Mouse (Mus musculus) cerebellum, adult 2 months (tissue): ENCODE results near the gene Lrrc45. TPM values are rescaled to one million over a fixed set of nuclear protein-coding genes. Genes with fewer than 3 reads are reported as not detected.

ENCODE experiments used
- DNase-seq, 2 experiments: peaks; one replicate each; pipeline ENCODE4 v3.0.0; 2021
- H3K27ac ChIP-seq: fragments of 200-500 bp; 2 replicates; pipeline ENCODE4 v1.5.1; 2012; ENCODE audit warnings: low read length, control low read depth, inconsistent platforms; ENCODE audit not compliant: insufficient read depth
- H3K27me3 ChIP-seq: fragments of 200-500 bp; 2 replicates; pipeline ENCODE4 v1.6.1; 2012; ENCODE audit warnings: inconsistent platforms, mild to moderate bottlenecking, low read length, moderate library complexity; ENCODE audit not compliant: control insufficient read depth, insufficient read depth
- H3K4me1 ChIP-seq: fragments of 200-500 bp; 2 replicates; pipeline ENCODE4 v1.6.1; 2011; ENCODE audit warnings: low read length; ENCODE audit not compliant: control insufficient read depth, insufficient read depth
- H3K4me3 ChIP-seq: fragments of 200-500 bp; replicated peaks from 2 replicates; pipeline ENCODE3; 2011; ENCODE audit warnings: mild to moderate bottlenecking, low read depth, low read length, control low read depth; ENCODE audit not compliant: insufficient read depth
- CTCF ChIP-seq: fragments of 200-500 bp; IDR thresholded peaks from 2 replicates; pipeline ENCODE4 v1.5.1; 2011; ENCODE audit warnings: low read depth, mild to moderate bottlenecking, control low read depth, low read length, moderate library complexity, borderline replicate concordance; ENCODE audit not compliant: insufficient read depth
- POLR2A ChIP-seq: fragments of 200-500 bp; IDR thresholded peaks from 2 replicates; pipeline ENCODE4 v1.6.1; 2011; ENCODE audit warnings: low read length, control low read depth, borderline replicate concordance; ENCODE audit not compliant: insufficient read depth
- WGBS: fragments of 180-500 bp; shearing (Covaris S2); methylation state at CpG from one replicate; pipeline ENCODE4 v1.1.7; 2018; 5-methylcytosine and 5-hydroxymethylcytosine counted together
- polyA plus RNA-seq: library from polyadenylated mRNA; depleted of rRNA; stranded (reverse); fragments of >200 nt; gene quantifications from 2 replicates; pipeline ENCODE4 v1.2.3, GENCODE M21; 2012

The Lrrc45 gene
- polyA plus RNA-seq, 1 experiment = 96.0 TPM

GRCm38 (mm10) chr11:120693461-120693860, 20.3 kb upstream of the Lrrc45 start:
- Histone ChIP-seq H3K27me3 (no peaks in the 10 kb centered on the region), H3K4me3 (no peak overlapping the region), H3K4me1 (peaks cover 4% of the 10 kb centered on the region), H3K27ac (no peak overlapping the region)
- WGBS = 77% methylated on average over 3 of the region's 3 CpGs
- DNase-seq = no peak
- TF ChIP-seq POLR2A = no peak
- TF ChIP-seq CTCF = no peak

- 21% methylated on average over 4 of the region's 4 CpGs for WGBS
- DNase-seq = no peak
- Histone ChIP-seq H3K27ac (no peak overlapping the region), H3K4me1 (peaks cover 4% of the 10 kb centered on the region), H3K27me3 (no peaks in the 10 kb centered on the region), H3K4me3 (no peak overlapping the region)
- TF ChIP-seq POLR2A = no peak
- no peak for TF ChIP-seq CTCF
These were observed 18.5 kb upstream of the Lrrc45 start for GRCm38 (mm10) chr11:120695184-120695583.

GRCm38 (mm10) chr11:120695641-120696040, 18.1 kb upstream of the Lrrc45 start:
- no peak overlapping the region for H3K27ac ChIP-seq
- WGBS = 68% methylated on average over 12 of the region's 12 CpGs
- peaks cover 4% of the 10 kb centered on the region for H3K4me1 ChIP-seq
- no peaks in the 10 kb centered on the region for H3K27me3 ChIP-seq
- DNase-seq = no peak
- no peak overlapping the region for H3K4me3 ChIP-seq
- TF ChIP-seq CTCF = no peak
- no peak for TF ChIP-seq POLR2A

GRCm38 (mm10) chr11:120696568-120696967, 17.2 kb upstream of the Lrrc45 start:
- 93% methylated on average over 6 of the region's 6 CpGs for WGBS
- TF ChIP-seq POLR2A (no peak), CTCF (no peak)
- H3K27ac ChIP-seq = no peak overlapping the region
- no peaks in the 10 kb centered on the region for H3K27me3 ChIP-seq
- H3K4me1 ChIP-seq = peaks cover 4% of the 10 kb centered on the region
- H3K4me3 ChIP-seq = no peak overlapping the region
- no peak for DNase-seq

GRCm38 (mm10) chr11:120697741-120698140, 16.0 kb upstream of the Lrrc45 start:
- no peak for TF ChIP-seq POLR2A
- no peaks in the 10 kb centered on the region for H3K4me1 ChIP-seq
- WGBS = 61% methylated on average over 10 of the region's 10 CpGs
- no peak for DNase-seq
- H3K27me3 ChIP-seq = no peaks in the 10 kb centered on the region
- no peak overlapping the region for H3K27ac ChIP-seq
- no peak overlapping the region for H3K4me3 ChIP-seq

- peaks cover 7% of the 10 kb centered on the region for H3K4me1 ChIP-seq
- H3K27ac ChIP-seq = no peak overlapping the region
- no peaks in the 10 kb centered on the region for H3K27me3 ChIP-seq
- H3K4me3 ChIP-seq = no peak overlapping the region
- TF ChIP-seq POLR2A = no peak
- no peak for TF ChIP-seq CTCF
- DNase-seq = no peak
- 46% methylated on average over 15 of the region's 15 CpGs for WGBS
These were observed 9.8 kb upstream of the Lrrc45 start for GRCm38 (mm10) chr11:120703696-120704454.

GRCm38 (mm10) chr11:120704486-120705325, 9.0 kb upstream of the Lrrc45 start:
- DNase-seq = no peak
- no peak overlapping the region for H3K4me3 ChIP-seq
- H3K27ac ChIP-seq = no peak overlapping the region
- no peaks in the 10 kb centered on the region for H3K27me3 ChIP-seq
- 56% methylated on average over 8 of the region's 8 CpGs for WGBS
- TF ChIP-seq CTCF = no peak
- no peak for TF ChIP-seq POLR2A
- peaks cover 7% of the 10 kb centered on the region for H3K4me1 ChIP-seq

- no peak for DNase-seq
- no peaks in the 10 kb centered on the region for H3K27me3 ChIP-seq
- H3K27ac ChIP-seq = no peak overlapping the region
- 82% methylated on average over 5 of the region's 5 CpGs for WGBS
- peaks cover 7% of the 10 kb centered on the region for H3K4me1 ChIP-seq
- no peak for TF ChIP-seq POLR2A
- TF ChIP-seq CTCF = no peak
- no peak overlapping the region for H3K4me3 ChIP-seq
These were observed 7.6 kb upstream of the Lrrc45 start for GRCm38 (mm10) chr11:120706120-120706519.
